Mouse (Mus musculus): ENCODE results near the gene Cln5. TPM values are rescaled to one million over a fixed set of nuclear protein-coding genes. Genes with fewer than 3 reads are reported as not detected.
A peak's percentile ranks its signal among the peaks of the same experiment; 100 is the strongest.

Cln5 gene
- total and polyA plus RNA-seq, 2 experiments from 2014 or later = 7.8 to 10.6 TPM

DNA sequence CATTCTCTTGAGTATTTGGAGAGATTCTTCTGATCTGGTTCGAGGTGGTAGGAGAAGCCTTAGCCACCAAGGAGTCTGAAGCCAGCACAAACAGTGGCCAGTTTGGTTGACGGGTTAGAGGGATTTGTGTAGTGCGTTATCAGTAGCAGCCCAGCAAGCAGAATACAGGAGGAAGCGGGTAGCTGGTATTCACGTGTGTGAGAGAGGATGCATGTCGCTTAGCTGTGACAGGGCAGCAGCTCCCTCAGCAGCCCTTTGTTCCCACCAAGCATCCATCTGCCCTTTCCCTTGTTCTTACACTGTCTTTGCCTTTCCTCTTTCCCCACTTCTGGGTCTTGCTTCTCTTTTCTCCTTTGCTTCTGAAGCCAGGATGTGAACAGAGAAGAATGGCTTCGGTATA, 5.2 kb downstream of the Cln5 start:
- no peak overlapping the region for H3K9ac ChIP-seq (replicated peaks; ENCODE audit: low read length, poor library complexity, severe bottlenecking)
- 73% methylated on average over 7 of the region's 7 CpGs for WGBS
- H3K27me3 ChIP-seq (ENCODE audit: insufficient read depth, low read length) = no peaks in the 10 kb centered on the region
- DNase-seq (ENCODE audit: low spot score) (no peak), ATAC-seq (ENCODE audit: low FRiP score) (no peak)
- no peak overlapping the region for H3K27ac ChIP-seq (ENCODE audit: low read depth, low read length)
- H3K4me2 ChIP-seq (ENCODE audit: low read depth, low read length, poor library complexity, severe bottlenecking) = no peak overlapping the region
- TF ChIP-seq CTCF (IDR thresholded peaks at IDR 0.05) = no peak
- H3K36me3 ChIP-seq (ENCODE audit: insufficient read depth, low read length) = peaks cover 11% of the 10 kb centered on the region
- H3K4me1 ChIP-seq (ENCODE audit: insufficient read depth, low read length) = peaks cover 3% of the 10 kb centered on the region; the same call in 1 of the 2 replicates
- no peaks in the 10 kb centered on the region for H3K9me3 ChIP-seq (ENCODE audit: low read length)
- no peak overlapping the region for H3K4me3 ChIP-seq (ENCODE audit: low read depth, low read length)

GRCm38 (mm10) chr14:103077272-103078005, 7.4 kb downstream of the Cln5 start:
- ATAC-seq (ENCODE audit: low FRiP score) = no peak

GRCm38 (mm10) chr14:103078006-103078912, 8.2 kb downstream of the Cln5 start:
- no peak overlapping the region for H3K4me2 ChIP-seq (ENCODE audit: low read depth, low read length, poor library complexity, severe bottlenecking)
- no peak for ATAC-seq (ENCODE audit: low FRiP score)
- 87% methylated on average over 16 of the region's 16 CpGs for whole genome bisulfite sequencing

More at GRCm38 (mm10) chr14:103077272-103078005, 7.4 kb downstream of the Cln5 start:
- Histone ChIP-seq H3K36me3 (ENCODE audit: insufficient read depth, low read length) (peaks cover 8% of the 10 kb centered on the region), H3K9ac (replicated peaks; ENCODE audit: low read length, poor library complexity, severe bottlenecking) (no peak overlapping the region), H3K4me3 (ENCODE audit: low read depth, low read length) (no peak overlapping the region), H3K4me2 (ENCODE audit: low read depth, low read length, poor library complexity, severe bottlenecking) (no peak overlapping the region), H3K9me3 (ENCODE audit: low read length) (no peaks in the 10 kb centered on the region), H3K4me1 (ENCODE audit: insufficient read depth, low read length) (no peaks in the 10 kb centered on the region), H3K27me3 (ENCODE audit: insufficient read depth, low read length) (no peaks in the 10 kb centered on the region), H3K27ac (ENCODE audit: low read depth, low read length) (no peak overlapping the region)
- no peak for DNase-seq (ENCODE audit: low spot score)
- no peak for TF ChIP-seq CTCF (IDR thresholded peaks at IDR 0.05)
- WGBS = 90% methylated on average over 9 of the region's 9 CpGs

DNA sequence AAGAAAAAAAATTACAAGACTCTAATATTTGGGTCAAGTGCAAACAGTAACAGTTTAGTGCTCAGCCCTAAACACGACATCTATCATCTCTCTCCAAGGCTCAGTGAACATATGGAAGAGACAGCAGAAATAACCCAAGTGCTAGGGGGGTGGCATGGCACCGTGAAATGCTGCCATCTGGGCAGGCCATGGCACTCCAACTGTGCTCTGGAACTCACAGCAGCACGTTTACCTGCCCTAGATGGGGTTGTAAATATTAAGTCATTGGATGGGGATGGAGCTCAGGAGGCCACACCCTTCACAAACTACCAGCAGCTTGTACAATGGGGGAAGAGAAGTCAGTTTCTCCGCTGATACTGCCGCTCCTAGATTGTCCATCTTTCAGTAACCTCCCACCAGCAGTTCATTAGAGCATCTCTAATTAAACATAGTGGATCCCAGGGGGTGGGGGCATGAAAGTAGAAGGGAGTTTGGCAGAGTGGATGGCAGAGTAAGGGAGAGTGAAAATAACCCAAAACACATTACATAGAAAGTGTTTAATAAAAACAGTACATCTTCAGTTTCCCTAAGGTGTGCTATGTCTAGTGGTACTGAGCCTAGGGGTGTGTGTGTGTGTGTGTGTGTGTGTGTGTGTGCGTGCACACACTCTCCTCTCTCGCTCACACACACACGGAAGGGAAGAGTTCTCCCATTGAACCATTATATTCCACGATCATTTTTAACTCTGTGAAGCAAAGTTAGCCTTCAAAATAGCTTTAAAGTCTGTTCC, 9.4 kb downstream of the Cln5 start:
- DNase-seq (ENCODE audit: low spot score) (peak; percentile 45), ATAC-seq (ENCODE audit: low FRiP score) (no peak)
- H3K36me3 ChIP-seq (ENCODE audit: insufficient read depth, low read length) = peaks cover 6% of the 10 kb centered on the region; the same call in 1 of the 2 replicates
- H3K27ac ChIP-seq (ENCODE audit: low read depth, low read length) = no peak overlapping the region
- 85% methylated on average over 9 of the region's 9 CpGs for WGBS
- H3K27me3 ChIP-seq (ENCODE audit: insufficient read depth, low read length) = no peaks in the 10 kb centered on the region
- H3K9me3 ChIP-seq (ENCODE audit: low read length) = no peaks in the 10 kb centered on the region
- H3K4me1 ChIP-seq (ENCODE audit: insufficient read depth, low read length) = no peaks in the 10 kb centered on the region
- H3K4me3 ChIP-seq (ENCODE audit: low read depth, low read length) = no peak overlapping the region
- TF ChIP-seq CTCF (IDR thresholded peaks at IDR 0.05) = no peak
- H3K9ac ChIP-seq (replicated peaks; ENCODE audit: low read length, poor library complexity, severe bottlenecking) = no peak overlapping the region
- no peak overlapping the region for H3K4me2 ChIP-seq (ENCODE audit: low read depth, low read length, poor library complexity, severe bottlenecking)

More at GRCm38 (mm10) chr14:103078006-103078912, 8.2 kb downstream of the Cln5 start:
- Histone ChIP-seq H3K4me1 (ENCODE audit: insufficient read depth, low read length) (no peaks in the 10 kb centered on the region), H3K27me3 (ENCODE audit: insufficient read depth, low read length) (no peaks in the 10 kb centered on the region), H3K36me3 (ENCODE audit: insufficient read depth, low read length) (peaks cover 7% of the 10 kb centered on the region; the same call in 1 of the 2 replicates), H3K27ac (ENCODE audit: low read depth, low read length) (no peak overlapping the region), H3K9me3 (ENCODE audit: low read length) (no peaks in the 10 kb centered on the region), H3K4me3 (ENCODE audit: low read depth, low read length) (no peak overlapping the region), H3K9ac (replicated peaks; ENCODE audit: low read length, poor library complexity, severe bottlenecking) (no peak overlapping the region)
- no peak for TF ChIP-seq CTCF (IDR thresholded peaks at IDR 0.05)
- no peak for DNase-seq (ENCODE audit: low spot score)

GRCm38 (mm10) chr14:103085840-103086533, 16.0 kb downstream of the Cln5 start:
- ATAC-seq (ENCODE audit: low FRiP score) = no peak
- peaks cover 25% of the 10 kb centered on the region for H3K36me3 ChIP-seq (ENCODE audit: insufficient read depth, low read length)
- no peak overlapping the region for H3K27ac ChIP-seq (ENCODE audit: low read depth, low read length)
- no peak for TF ChIP-seq CTCF (IDR thresholded peaks at IDR 0.05)
- H3K4me1 ChIP-seq (ENCODE audit: insufficient read depth, low read length) = no peaks in the 10 kb centered on the region
- no peak overlapping the region for H3K4me3 ChIP-seq (ENCODE audit: low read depth, low read length)
- H3K4me2 ChIP-seq (ENCODE audit: low read depth, low read length, poor library complexity, severe bottlenecking) = no peak overlapping the region
- no peaks in the 10 kb centered on the region for H3K27me3 ChIP-seq (ENCODE audit: insufficient read depth, low read length)
- no peaks in the 10 kb centered on the region for H3K9me3 ChIP-seq (ENCODE audit: low read length)
- H3K9ac ChIP-seq (replicated peaks; ENCODE audit: low read length, poor library complexity, severe bottlenecking) = no peak overlapping the region
- no peak for DNase-seq (ENCODE audit: low spot score)
- WGBS = 81% methylated on average over 1 of the region's 1 CpGs
